Mouse (Mus musculus): ENCODE measurements around the gene Cdyl2. TPM values are rescaled to one million over a fixed set of nuclear protein-coding genes. Genes with fewer than 3 reads are reported as not detected.

The Cdyl2 gene
- polyA plus RNA-seq, 1 experiment from 2014 or later = 7.7 TPM

Other genes starting within 250 kb of the Cdyl2 start
- gene Dynlrb2, start 228.0 kb downstream of the Cdyl2 start, polyA plus RNA-seq (2016; fragmentation: Nextera tagmentation; extraction: Ambion mirVana) = 1.2 and 2.1 TPM in 2 replicates
- gene Cmc2, start 188.5 kb upstream of the Cdyl2 start, polyA plus RNA-seq (2016; fragmentation: Nextera tagmentation; extraction: Ambion mirVana) = 72.6 and 77.7 TPM in 2 replicates
- 61.7 and 62.1 TPM in 2 replicates for gene Cenpn, start 188.7 kb upstream of the Cdyl2 start, polyA plus RNA-seq (2016; fragmentation: Nextera tagmentation; extraction: Ambion mirVana)
- gene Atmin, start 210.4 kb upstream of the Cdyl2 start, polyA plus RNA-seq (2016; fragmentation: Nextera tagmentation; extraction: Ambion mirVana) = 12.4 and 13.0 TPM in 2 replicates
- 2.0 and 2.4 TPM in 2 replicates for gene 1700030J22Rik, start 246.0 kb upstream of the Cdyl2 start, polyA plus RNA-seq (2016; fragmentation: Nextera tagmentation; extraction: Ambion mirVana)